Mouse (Mus musculus) cortical plate, adult 2 months (tissue): ENCODE measurements at regions not wholly inside any gene's neighbourhood (a gene's known extent, or its start where the extent isn't known, plus 50 kb on each side); places are given as distances from the start of the nearest gene placed in this dataset.
A peak's percentile ranks its signal among the peaks of the same experiment; 100 is the strongest.

ENCODE experiments used
- H3K27ac ChIP-seq: fragments of 200-500 bp; 2 replicates; pipeline ENCODE4 v1.5.1; 2012; ENCODE audit warnings: low read length, control low read depth, inconsistent platforms; ENCODE audit not compliant: insufficient read depth
- H3K4me1 ChIP-seq: fragments of 200-500 bp; 2 replicates; pipeline ENCODE4 v1.6.1; 2011; ENCODE audit warnings: low read length; ENCODE audit not compliant: control insufficient read depth, insufficient read depth
- H3K4me3 ChIP-seq: fragments of 200-500 bp; 2 replicates; pipeline ENCODE4 v1.5.1; 2011; ENCODE audit warnings: mild to moderate bottlenecking, low read length, control low read depth; ENCODE audit not compliant: insufficient read depth
- CTCF ChIP-seq: fragments of 200-500 bp; IDR thresholded peaks from 2 replicates; pipeline ENCODE4 v1.5.1; 2011; ENCODE audit warnings: mild to moderate bottlenecking, control low read depth, low read length; ENCODE audit not compliant: insufficient read depth; ENCODE audit errors: extremely low read depth
- POLR2A ChIP-seq: fragments of 200-500 bp; IDR thresholded peaks from 2 replicates; pipeline ENCODE4 v1.6.1; 2011; ENCODE audit warnings: mild to moderate bottlenecking, low read length, control low read depth; ENCODE audit not compliant: insufficient read depth; ENCODE audit errors: extremely low read depth

GRCm38 (mm10) chr15:59194421-59194820, 305.3 kb downstream of the Gm49356 start:
- Histone ChIP-seq H3K4me3 (no peak overlapping the region), H3K27ac (no peak overlapping the region), H3K4me1 (no peaks in the 10 kb centered on the region)
- no peak for TF ChIP-seq POLR2A
- no peak for TF ChIP-seq CTCF

DNA sequence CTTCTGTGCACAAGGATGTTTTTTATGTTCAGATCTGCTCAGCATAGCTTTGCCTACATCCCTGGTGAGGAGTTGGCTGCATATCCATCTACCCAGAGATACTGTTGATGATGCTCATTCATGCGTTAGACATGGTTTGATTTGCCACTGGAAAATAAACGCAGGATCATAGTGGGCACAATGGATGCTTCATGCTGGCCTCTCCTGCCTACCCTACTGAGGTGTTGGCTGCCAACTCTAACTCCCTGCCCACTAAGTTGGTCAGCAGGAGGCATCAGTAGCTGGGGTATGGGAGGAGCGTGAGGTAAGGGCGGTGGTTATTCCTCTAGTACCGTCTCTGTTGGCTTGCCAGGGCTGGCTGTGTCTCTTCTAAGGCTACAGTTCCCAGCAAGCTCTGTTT, 307.3 kb downstream of the Gm49356 start:
- Histone ChIP-seq H3K4me1 (no peaks in the 10 kb centered on the region), H3K27ac (no peak overlapping the region), H3K4me3 (no peak overlapping the region)
- TF ChIP-seq POLR2A, result no peak
- TF ChIP-seq CTCF, result no peak

GRCm38 (mm10) chr15:59197455-59198391, 308.6 kb downstream of the Gm49356 start:
- Histone ChIP-seq H3K27ac (peak overlapping the region; percentile 30), H3K4me1 (no peaks in the 10 kb centered on the region), H3K4me3 (no peak overlapping the region)
- TF ChIP-seq CTCF (no peak), POLR2A (no peak)

- H3K4me1 ChIP-seq, result peaks cover 1% of the 10 kb centered on the region; the same call in 1 of the 2 replicates
- no peak overlapping the region for H3K4me3 ChIP-seq
- TF ChIP-seq CTCF (no peak), POLR2A (no peak)
- H3K27ac ChIP-seq, result no peak overlapping the region
These were observed 312.3 kb downstream of the Gm49356 start for GRCm38 (mm10) chr15:59201386-59201785.

DNA sequence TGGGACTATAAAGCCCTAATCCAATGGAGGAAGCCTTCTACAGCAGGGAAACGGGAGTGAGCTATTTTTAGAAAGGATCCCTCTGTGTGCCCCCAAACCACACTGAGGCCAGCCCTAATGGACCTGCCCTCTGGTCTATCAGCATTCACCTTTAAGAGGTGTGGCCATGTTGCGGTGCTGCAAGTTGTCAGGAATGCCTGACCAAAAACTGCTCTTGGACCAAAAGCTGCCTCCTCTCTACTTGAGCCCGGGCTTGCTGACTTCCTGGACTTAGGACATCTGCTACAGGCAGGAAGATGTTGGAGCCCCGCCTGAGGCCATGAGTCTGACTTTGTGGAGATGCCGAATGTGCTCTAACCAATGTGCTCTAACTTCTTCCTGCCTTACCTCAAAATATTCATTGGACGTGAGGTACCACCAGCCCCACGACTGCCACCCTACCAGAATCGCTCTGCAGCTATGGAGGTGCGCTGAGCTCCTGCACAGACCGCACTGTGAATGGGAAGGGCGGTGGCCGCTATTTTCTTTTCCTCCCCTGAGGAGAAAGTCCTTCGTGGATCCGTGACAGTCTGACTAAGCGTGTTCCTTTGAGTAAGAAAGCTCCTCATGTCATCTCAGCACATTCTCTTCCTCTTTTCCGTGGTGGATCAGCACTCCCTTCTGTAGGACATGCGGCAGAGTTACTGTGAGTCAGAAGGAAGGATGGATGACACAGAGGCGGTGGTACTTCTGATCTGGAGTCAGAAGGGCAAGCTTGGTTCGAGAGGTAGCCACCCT, 313.0 kb downstream of the Gm49356 start:
- no peak overlapping the region for H3K4me3 ChIP-seq
- TF ChIP-seq POLR2A, result no peak
- no peak for TF ChIP-seq CTCF
- peaks cover 1% of the 10 kb centered on the region; the same call in 1 of the 2 replicates for H3K4me1 ChIP-seq
- H3K27ac ChIP-seq, result no peak overlapping the region

DNA sequence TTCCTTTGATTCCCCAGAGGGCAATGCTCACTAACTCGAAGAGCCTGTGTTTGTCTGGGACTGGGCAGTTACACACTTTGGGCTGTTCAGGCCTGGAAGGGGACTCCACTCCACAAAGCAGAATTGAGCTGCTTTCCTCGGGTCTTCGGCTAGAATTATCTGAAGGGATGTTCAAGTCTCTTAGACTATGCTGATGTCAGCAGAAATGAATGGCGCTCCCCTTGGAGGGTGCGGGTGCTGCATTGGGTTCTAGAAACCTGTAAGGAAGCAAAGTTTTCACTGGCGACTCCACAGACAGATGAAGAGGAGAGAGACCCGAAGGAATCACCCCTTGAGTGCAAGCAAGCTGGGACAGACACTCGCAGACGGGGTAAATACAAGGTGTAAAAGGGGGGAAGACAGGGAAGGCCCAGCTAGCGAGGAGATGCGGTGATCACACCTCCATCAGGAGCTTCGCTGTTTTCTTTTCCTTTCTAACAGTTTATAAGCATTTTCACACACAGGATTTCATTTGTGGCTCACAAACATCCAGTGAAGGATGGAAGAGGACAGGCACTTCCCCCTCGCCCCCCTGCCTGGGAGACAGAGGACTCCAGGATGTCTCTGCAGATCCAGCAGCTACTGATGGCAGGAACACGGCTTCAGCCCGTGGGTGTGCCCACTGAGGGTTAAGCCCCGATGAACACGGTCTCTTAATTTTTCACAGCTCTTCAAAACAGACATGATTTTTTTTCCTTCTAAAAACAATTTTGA, 314.2 kb downstream of the Gm49356 start:
- peaks cover 1% of the 10 kb centered on the region; the same call in 1 of the 2 replicates for H3K4me1 ChIP-seq
- H3K4me3 ChIP-seq, result no peak overlapping the region
- H3K27ac ChIP-seq, result no peak overlapping the region
- no peak for TF ChIP-seq POLR2A
- no peak for TF ChIP-seq CTCF

GRCm38 (mm10) chr15:59203850-59204625, 314.9 kb downstream of the Gm49356 start:
- Histone ChIP-seq H3K4me3 (no peak overlapping the region), H3K27ac (no peak overlapping the region), H3K4me1 (peaks cover 1% of the 10 kb centered on the region; the same call in 1 of the 2 replicates)
- no peak for TF ChIP-seq POLR2A
- TF ChIP-seq CTCF, result peak; percentile 59

DNA sequence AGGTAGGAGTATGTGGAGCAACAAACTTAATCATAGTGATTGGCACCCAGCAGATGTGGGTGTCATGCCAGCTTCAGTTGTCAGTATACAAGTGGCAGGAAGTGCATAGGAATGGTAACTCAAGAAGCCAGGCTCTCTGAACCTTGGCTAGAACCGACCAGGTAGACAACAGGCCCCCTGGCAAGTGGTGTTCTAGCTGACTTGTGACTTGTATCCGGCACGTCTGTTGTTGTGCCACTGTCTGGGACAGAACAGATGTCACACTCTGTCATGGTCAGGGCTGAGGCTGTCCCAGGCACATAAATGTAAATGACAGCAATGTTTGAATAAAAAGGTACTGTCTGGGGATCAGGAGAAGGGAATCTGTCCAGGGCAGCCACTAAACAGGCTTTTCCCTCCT, 316.0 kb downstream of the Gm49356 start:
- H3K4me3 ChIP-seq, result no peak overlapping the region
- TF ChIP-seq POLR2A (no peak), CTCF (no peak)
- H3K27ac ChIP-seq, result no peak overlapping the region
- peaks cover 1% of the 10 kb centered on the region; the same call in 1 of the 2 replicates for H3K4me1 ChIP-seq

DNA sequence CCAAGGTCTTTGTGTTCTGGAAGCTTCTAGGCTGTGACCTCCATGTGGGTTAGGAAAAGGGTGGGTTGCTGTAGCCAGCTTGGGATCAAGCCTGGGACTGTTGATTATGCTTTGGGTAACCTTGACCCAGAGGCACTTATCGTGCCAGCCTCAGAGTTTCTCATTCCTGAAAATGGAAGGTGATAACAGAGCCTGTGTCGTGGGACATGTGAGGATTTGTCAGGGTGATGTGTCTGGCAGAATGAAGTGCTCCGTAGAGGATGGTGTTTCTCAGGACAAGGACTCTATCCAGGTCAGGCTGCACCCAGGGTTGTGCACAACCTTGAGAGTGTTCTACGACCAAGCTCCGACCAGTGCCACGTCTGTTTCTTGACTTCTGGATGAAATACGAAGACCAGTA, 316.4 kb downstream of the Gm49356 start:
- H3K4me3 ChIP-seq, result no peak overlapping the region
- TF ChIP-seq POLR2A (no peak), CTCF (no peak)
- H3K27ac ChIP-seq, result no peak overlapping the region
- H3K4me1 ChIP-seq, result peaks cover 1% of the 10 kb centered on the region; the same call in 1 of the 2 replicates
